Mouse (Mus musculus) forebrain, embryonic 13.5 days (tissue): ENCODE data around the gene Slc26a11. TPM values are rescaled to one million over a fixed set of nuclear protein-coding genes. Genes with fewer than 3 reads are reported as not detected.

ENCODE experiments used
- ATAC-seq: fragments of 200-750 bp; cut with Nextera tagmentation; 2 replicates; pipeline ENCODE4 v1.8.0; 2017
- H3K27ac ChIP-seq: fragments of 300-500 bp; sonication (generic); 2 replicates; pipeline ENCODE4 v1.5.1; 2015; ENCODE audit warnings: inconsistent platforms, mild to moderate bottlenecking, moderate library complexity
- H3K27me3 ChIP-seq: fragments of 300-500 bp; sonication (generic); 2 replicates; pipeline ENCODE4 v1.6.1; 2015; ENCODE audit warnings: mild to moderate bottlenecking, inconsistent platforms
- H3K36me3 ChIP-seq: fragments of 300-500 bp; sonication (generic); 2 replicates; pipeline ENCODE4 v1.6.1; 2015; ENCODE audit warnings: mild to moderate bottlenecking, inconsistent platforms; ENCODE audit not compliant: poor library complexity, severe bottlenecking
- H3K4me1 ChIP-seq: fragments of 300-500 bp; sonication (generic); 2 replicates; pipeline ENCODE4 v1.6.1; 2015; ENCODE audit warnings: inconsistent platforms
- H3K4me2 ChIP-seq: fragments of 300-500 bp; sonication (generic); 2 replicates; pipeline ENCODE4 v1.6.1; 2015; ENCODE audit warnings: inconsistent platforms, mild to moderate bottlenecking, moderate library complexity
- H3K4me3 ChIP-seq: fragments of 300-500 bp; sonication (generic); 2 replicates; pipeline ENCODE4 v1.5.1; 2015; ENCODE audit warnings: mild to moderate bottlenecking, inconsistent platforms
- H3K9ac ChIP-seq: fragments of 300-500 bp; sonication (generic); 2 replicates; pipeline ENCODE4 v1.6.1; 2015; ENCODE audit warnings: mild to moderate bottlenecking, inconsistent platforms
- H3K9me3 ChIP-seq: fragments of 300-500 bp; sonication (generic); replicated peaks from 2 replicates; pipeline ENCODE4 v1.6.1; 2016; ENCODE audit warnings: inconsistent platforms
- WGBS: fragments of 180-500 bp; shearing (Covaris S2); methylation state at CpG from one replicate; pipeline ENCODE4 v1.1.7; 2015; 5-methylcytosine and 5-hydroxymethylcytosine counted together
- polyA plus RNA-seq: library from polyadenylated mRNA; unstranded; fragments of >200 nt; fragmentation: Nextera tagmentation; extraction: Ambion mirVana; gene quantifications from 2 replicates; pipeline ENCODE4 v1.2.1, GENCODE M21; 2015

Gene Slc26a11
- polyA plus RNA-seq = 4.6 and 4.9 TPM in 2 replicates

DNA sequence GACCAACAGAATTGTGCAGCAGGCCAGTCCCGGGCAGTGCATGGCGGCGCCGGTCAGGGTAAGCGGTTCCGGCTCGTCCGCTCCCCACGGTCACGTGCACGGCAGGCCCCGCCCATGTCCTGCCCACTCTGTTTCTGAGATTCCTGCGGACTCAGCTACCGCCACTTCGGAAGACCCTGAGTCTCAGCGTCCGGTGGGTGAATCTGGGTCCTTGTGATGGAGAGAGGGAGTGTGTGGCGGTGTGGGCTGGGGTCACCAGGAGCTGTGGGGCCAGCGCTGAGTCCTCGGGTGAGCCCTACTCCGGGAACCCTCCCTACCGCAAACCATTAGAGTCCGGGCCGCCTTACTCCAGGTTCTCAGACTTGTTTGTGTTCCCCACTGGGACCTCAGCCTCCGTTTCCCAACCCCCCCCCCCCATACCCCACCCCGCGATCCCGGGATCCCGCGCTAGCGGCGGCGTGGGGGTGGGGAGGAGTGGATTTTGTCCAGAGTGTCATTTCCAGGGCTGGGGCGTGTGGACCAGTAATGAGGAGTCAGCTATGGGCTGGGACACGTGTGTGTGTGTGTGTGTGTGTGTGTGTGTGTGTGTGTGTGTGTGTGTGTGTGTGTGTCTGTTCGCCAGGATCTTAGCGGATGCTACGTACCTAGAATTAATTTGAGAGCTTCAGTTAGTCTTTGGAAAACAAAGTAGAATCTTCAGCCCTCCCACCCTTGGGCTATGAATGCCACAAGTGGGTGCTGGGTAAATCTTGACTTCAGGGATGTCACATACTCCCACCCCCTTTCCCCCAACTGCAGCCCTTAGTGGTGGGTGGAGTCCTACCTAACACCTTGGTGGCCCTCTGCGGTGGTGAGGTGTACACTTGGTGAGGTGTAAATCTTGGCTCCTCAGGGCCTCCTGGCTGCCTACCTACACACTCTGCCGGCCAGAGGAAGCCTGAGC lies at the start of gene Slc26a11, which contains the start of gene Sgsh:
Gene Slc26a11 (plus strand): TSS at position 115 of the 943 bp plus-strand sequence.
Gene Sgsh (minus strand): TSS at position 94 of the 943 bp plus-strand sequence.
- Histone ChIP-seq H3K9me3 (no peaks in the 10 kb centered on the region), H3K27ac (peak within 1 kb of the TSS; percentile 44), H3K27me3 (no peaks in the 10 kb centered on the region), H3K4me1 (peaks cover 17% of the 10 kb centered on the region), H3K4me2 (peak within 1 kb of the TSS; percentile 82), H3K36me3 (0 out of 2 replicates have a peak, but pooled peaks cover 8% of the 10 kb centered on the region), H3K4me3 (peak within 1 kb of the TSS; percentile 67), H3K9ac (peak within 1 kb of the TSS; percentile 71)
- ATAC-seq = peak; percentile 94
- 2% methylated on average over 35 of the region's 40 CpGs for WGBS

DNA sequence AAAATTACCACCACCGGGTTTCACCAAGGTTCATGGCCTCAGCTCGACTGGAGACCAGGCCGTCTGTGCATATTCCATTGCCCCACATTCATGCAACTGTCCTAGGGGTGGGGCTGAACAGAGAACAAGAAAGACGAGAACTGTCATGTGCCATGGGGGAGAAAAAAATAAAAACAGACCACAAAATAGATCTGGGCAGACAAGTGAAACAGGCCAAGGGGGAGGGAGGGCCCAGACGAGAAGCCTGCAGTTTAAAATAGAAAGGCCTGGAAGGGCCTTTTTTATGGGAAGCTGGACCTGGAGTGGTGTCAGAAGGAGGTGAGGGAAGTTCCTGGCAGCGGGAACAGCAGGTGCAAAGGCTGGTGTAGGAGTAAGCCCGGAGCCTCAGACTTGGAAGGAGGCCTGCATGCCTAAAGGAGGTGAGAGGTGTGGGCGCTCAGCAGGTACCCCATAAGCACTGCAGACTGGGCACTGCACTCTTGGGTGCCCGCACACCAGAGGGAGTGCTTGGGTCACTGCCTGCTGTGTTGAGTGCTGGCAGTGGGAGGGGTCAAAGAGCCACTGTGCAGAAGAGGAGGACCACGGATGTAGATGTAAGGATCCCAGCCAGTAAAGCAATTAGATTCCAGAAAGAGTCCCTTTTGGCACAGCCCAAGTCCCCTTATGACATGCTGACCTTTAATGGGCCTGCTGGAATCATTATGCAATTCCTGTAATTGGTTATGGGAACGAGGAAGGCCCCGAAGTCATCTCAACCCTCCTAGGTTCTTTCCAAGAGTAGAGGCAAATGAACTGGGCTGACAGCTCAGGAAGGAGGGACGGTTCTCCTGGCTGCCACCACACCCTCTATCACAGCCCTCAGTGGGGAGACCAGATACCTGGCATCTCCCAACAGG lies 48.3 kb upstream of the Slc26a11 start:
- no peaks in the 10 kb centered on the region for H3K9me3 ChIP-seq
- whole genome bisulfite sequencing = 64% methylated on average over 13 of the region's 13 CpGs
- no peak overlapping the region for H3K9ac ChIP-seq
- no peak overlapping the region for H3K27ac ChIP-seq
- no peaks in the 10 kb centered on the region for H3K4me1 ChIP-seq
- ATAC-seq = no peak
- no peaks in the 10 kb centered on the region for H3K36me3 ChIP-seq
- no peak overlapping the region for H3K4me2 ChIP-seq
- H3K4me3 ChIP-seq = no peak overlapping the region
- H3K27me3 ChIP-seq = peaks cover 17% of the 10 kb centered on the region

DNA sequence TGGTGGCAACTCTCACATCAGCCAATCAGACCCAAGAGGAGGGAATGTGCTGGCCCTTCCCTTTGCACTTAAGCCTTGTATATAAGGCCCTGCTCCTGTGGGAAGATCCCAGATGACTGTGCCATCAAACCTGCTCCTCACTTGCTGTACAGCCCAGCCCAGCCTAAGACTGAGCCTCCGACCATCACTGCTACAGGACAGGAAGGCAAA lies 47.8 kb upstream of the Slc26a11 start, which contains the start of gene Card14:
Gene Card14 (plus strand): TSS at position 111 of the 210 bp plus-strand sequence.
- no peak for ATAC-seq
- 42% methylated on average over 1 of the region's 1 CpGs for WGBS

DNA sequence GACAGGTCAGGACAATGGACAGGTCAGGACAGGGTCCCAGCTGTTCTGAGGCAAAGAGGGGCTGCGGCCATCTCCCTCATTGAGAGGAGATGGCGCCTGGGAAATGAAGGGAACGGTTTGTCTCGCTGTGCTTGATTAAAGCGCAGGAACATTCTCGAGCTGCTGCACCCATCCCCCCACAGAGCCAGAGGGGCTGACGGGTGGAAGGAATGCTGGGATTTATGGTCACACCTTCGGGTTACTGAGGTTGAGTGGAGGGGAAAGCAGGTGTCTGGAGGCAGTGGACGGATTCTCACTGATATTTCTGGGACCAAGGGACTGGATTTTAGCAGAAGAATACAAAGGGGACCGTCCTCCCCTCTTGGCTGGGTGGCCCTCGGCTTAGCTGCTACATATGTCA lies 47.4 kb upstream of the Slc26a11 start:
- H3K9ac ChIP-seq = no peak overlapping the region
- H3K36me3 ChIP-seq = no peaks in the 10 kb centered on the region
- H3K4me2 ChIP-seq = no peak overlapping the region
- H3K4me3 ChIP-seq = no peak overlapping the region
- no peaks in the 10 kb centered on the region for H3K9me3 ChIP-seq
- H3K27me3 ChIP-seq = peaks cover 17% of the 10 kb centered on the region
- H3K27ac ChIP-seq = no peak overlapping the region
- 31% methylated on average over 11 of the region's 11 CpGs for WGBS
- H3K4me1 ChIP-seq = no peaks in the 10 kb centered on the region
- ATAC-seq = no peak

More for the DNA sequence above, 47.8 kb upstream of the Slc26a11 start, which contains the start of gene Card14:
- Histone ChIP-seq H3K4me1 (no peaks in the 10 kb centered on the region), H3K27ac (no peak within 1 kb of the TSS), H3K9ac (no peak within 1 kb of the TSS), H3K4me3 (no peak within 1 kb of the TSS), H3K27me3 (peaks cover 17% of the 10 kb centered on the region), H3K4me2 (no peak within 1 kb of the TSS), H3K36me3 (no peaks in the 10 kb centered on the region), H3K9me3 (no peaks in the 10 kb centered on the region)

DNA sequence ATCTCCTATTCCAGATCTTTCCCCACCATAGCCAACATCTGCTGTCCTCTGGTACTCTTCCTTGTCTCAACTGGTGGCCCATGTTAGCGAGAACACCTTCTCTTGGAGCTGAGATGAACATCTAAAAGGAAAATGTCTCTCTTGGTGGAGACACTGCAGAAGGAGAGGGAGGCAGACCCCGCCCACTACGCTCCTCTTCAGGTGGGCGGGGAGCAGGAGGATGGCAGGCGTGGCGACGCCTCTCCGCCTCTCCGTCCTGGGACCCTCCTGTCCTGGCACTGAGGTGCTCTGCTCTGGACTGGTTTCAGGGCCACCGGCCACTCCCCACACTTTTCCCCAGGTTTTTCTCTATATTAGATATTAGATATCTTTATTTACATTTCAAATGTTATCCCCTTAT lies 44.7 kb upstream of the Slc26a11 start:
- Histone ChIP-seq H3K27me3 (peaks cover 6% of the 10 kb centered on the region), H3K4me1 (no peaks in the 10 kb centered on the region), H3K4me2 (no peak overlapping the region), H3K27ac (no peak overlapping the region), H3K4me3 (no peak overlapping the region), H3K36me3 (no peaks in the 10 kb centered on the region), H3K9me3 (no peaks in the 10 kb centered on the region), H3K9ac (no peak overlapping the region)
- no peak for ATAC-seq
- WGBS = 12% methylated on average over 10 of the region's 10 CpGs

DNA sequence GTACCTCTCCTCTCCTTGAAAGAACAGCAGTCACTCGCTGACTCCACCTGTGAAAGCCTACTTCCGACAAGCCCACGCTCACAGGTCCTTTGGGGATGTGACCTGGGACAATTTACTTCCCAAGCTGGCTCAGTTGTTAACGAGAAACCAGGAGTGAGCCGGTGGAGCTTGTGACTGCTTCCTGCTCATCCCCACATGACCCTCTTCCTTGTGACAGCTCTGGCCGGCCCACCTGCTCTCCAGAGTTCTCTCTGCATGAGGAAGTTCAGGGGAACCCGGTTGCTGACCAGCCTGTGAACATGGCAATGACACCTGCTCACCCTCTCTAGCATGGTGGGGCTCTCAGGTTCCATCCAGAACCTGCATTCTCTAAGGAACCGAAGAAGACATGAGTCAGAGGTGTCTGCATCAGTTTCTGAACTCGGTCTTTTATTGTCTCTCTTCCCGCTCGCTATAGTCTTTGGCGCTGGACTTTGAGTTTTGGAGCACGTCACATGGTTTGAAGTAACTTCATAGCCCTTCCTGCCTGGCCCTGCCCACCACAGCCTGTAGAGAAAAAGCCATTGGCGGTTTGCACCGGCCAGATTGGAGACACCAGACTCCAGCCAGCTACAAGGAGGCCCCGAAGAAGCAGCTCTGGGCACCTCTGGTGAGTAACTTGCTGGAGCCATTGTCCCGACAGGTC lies 41.0 kb upstream of the Slc26a11 start:
- Histone ChIP-seq H3K27ac (no peak overlapping the region), H3K9ac (no peak overlapping the region), H3K9me3 (no peaks in the 10 kb centered on the region), H3K4me2 (no peak overlapping the region), H3K4me3 (no peak overlapping the region), H3K27me3 (peaks cover 3% of the 10 kb centered on the region), H3K4me1 (no peaks in the 10 kb centered on the region), H3K36me3 (no peaks in the 10 kb centered on the region)
- no peak for ATAC-seq
- WGBS = 80% methylated on average over 17 of the region's 17 CpGs

DNA sequence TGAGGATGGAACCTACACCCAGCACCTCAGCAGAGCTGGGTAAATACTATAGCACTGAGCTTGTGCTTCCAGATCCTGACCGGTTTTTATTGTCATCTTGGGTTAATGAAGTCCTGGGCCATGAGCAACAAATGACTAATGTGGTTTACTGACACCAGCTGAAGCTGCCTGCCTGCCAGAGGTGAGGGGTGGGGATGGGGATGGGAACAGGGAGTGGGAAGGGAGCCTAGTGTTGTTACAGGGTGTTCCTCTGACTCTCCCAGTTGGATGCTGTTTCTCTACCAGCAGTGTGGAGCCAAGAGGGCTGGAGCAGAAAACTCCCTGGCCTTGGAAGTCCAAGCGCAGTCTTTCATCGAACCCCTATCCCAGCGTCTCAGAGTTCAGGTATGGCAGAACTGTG lies 38.6 kb upstream of the Slc26a11 start:
- 76% methylated on average over 4 of the region's 4 CpGs for WGBS
- no peaks in the 10 kb centered on the region for H3K9me3 ChIP-seq
- H3K27me3 ChIP-seq = no peaks in the 10 kb centered on the region
- H3K4me2 ChIP-seq = no peak overlapping the region
- no peak overlapping the region for H3K9ac ChIP-seq
- no peaks in the 10 kb centered on the region for H3K4me1 ChIP-seq
- H3K4me3 ChIP-seq = no peak overlapping the region
- ATAC-seq = no peak
- H3K27ac ChIP-seq = no peak overlapping the region
- H3K36me3 ChIP-seq = no peaks in the 10 kb centered on the region

DNA sequence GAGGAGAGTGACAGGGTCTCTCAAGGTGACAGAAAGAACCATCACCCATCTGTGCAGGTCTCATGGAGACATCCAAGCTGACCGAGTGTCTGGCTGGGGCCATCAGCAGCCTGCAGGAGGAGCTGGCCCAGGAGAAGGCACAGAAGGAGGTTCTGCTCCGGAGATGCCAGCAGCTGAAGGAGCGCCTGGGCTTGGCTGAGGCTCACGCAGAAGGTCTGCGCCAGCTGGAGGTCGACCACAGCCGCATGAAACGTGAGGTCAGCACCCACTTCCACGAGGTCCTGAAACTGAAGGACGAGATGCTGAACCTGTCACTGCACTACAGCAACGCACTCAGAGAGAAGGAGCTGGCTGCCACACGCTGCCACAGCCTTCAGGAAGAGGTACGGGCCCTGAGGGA lies 32.8 kb upstream of the Slc26a11 start:
- Histone ChIP-seq H3K27ac (no peak overlapping the region), H3K9ac (no peak overlapping the region), H3K36me3 (no peaks in the 10 kb centered on the region), H3K4me2 (no peak overlapping the region), H3K27me3 (no peaks in the 10 kb centered on the region), H3K9me3 (peaks cover 4% of the 10 kb centered on the region; the same call in 1 of the 2 replicates), H3K4me3 (no peak overlapping the region), H3K4me1 (no peaks in the 10 kb centered on the region)
- no peak for ATAC-seq
- WGBS = 81% methylated on average over 13 of the region's 13 CpGs

DNA sequence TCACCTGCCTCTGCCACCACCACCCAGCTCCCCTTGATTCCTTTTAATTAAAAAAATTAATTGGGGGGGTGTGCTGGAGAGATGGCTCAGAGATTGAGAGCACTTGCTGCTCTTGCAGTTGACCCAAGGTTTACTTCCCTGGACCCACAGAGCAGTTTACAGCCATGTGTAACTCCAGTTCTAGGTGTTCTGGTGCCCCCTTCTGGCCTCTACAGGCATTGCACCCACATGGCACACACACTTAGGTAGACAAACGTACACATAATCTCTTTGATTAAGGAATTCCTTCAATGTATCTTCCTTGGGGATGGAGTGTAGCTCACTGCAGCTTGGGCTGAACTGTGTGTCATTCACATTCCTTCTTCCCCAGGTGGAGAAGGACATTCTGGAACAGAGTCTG lies 30.3 kb upstream of the Slc26a11 start:
- no peak for ATAC-seq
- no peak overlapping the region for H3K9ac ChIP-seq
- no peak overlapping the region for H3K4me2 ChIP-seq
- H3K27me3 ChIP-seq = no peaks in the 10 kb centered on the region
- H3K9me3 ChIP-seq = peaks cover 4% of the 10 kb centered on the region; the same call in 1 of the 2 replicates
- no peaks in the 10 kb centered on the region for H3K36me3 ChIP-seq
- 79% methylated on average over 1 of the region's 1 CpGs for WGBS
- H3K4me3 ChIP-seq = no peak overlapping the region
- H3K4me1 ChIP-seq = no peaks in the 10 kb centered on the region
- no peak overlapping the region for H3K27ac ChIP-seq

DNA sequence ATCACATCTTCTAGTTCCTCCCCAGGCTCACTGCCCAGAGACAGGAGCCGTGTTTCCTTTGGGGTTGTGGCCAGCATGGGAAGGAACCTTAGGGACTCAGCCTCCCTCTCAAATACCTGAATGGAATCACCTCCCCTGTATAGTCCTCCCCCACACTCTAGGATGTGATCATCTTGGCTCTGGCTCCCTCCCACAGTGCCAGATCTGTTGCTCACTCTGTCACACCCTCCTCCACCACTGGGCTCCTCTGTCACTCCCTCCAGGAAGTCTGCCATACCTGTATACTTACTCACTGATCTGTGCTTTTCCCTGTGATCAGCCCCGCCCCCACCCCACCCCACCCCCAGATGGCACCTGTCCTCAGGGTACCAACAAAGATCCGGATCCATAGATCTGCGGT lies 24.8 kb upstream of the Slc26a11 start:
- H3K27me3 ChIP-seq = peaks cover 4% of the 10 kb centered on the region; the same call in 1 of the 2 replicates
- no peak overlapping the region for H3K27ac ChIP-seq
- no peak for ATAC-seq
- no peak overlapping the region for H3K4me2 ChIP-seq
- no peak overlapping the region for H3K9ac ChIP-seq
- H3K4me3 ChIP-seq = no peak overlapping the region
- no peaks in the 10 kb centered on the region for H3K9me3 ChIP-seq
- H3K4me1 ChIP-seq = no peaks in the 10 kb centered on the region
- 63% methylated on average over 4 of the region's 4 CpGs for WGBS
- H3K36me3 ChIP-seq = no peaks in the 10 kb centered on the region

DNA sequence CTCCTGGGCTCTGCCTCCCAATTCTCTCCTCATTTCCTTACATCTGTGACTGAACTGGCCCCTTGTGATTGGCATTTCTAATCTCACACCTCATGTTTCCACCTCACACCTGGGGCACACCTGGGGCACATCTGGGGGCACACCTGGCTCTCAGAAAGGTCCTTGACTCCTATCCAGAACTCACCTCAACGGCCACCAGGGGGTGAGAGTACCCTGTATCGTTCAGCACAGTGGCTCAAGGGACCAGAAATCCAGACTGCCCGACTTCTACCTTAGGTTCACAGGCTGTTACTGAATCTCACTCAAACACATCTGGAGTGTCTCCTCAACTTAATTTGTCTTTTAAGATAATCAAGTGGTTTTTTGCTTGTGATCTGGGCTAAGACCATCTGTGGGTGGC lies 23.4 kb upstream of the Slc26a11 start:
- ATAC-seq = no peak
- no peak overlapping the region for H3K4me2 ChIP-seq
- no peak overlapping the region for H3K27ac ChIP-seq
- H3K4me1 ChIP-seq = no peaks in the 10 kb centered on the region
- no peak overlapping the region for H3K4me3 ChIP-seq
- no peaks in the 10 kb centered on the region for H3K36me3 ChIP-seq
- no peaks in the 10 kb centered on the region for H3K9me3 ChIP-seq
- no peak overlapping the region for H3K9ac ChIP-seq
- WGBS = 39% methylated on average over 3 of the region's 3 CpGs
- peaks cover 4% of the 10 kb centered on the region; the same call in 1 of the 2 replicates for H3K27me3 ChIP-seq
